Mouse (Mus musculus) 3134 (cell line): ENCODE data around the gene Tmem107.

Experiments
- DNase-seq: peaks from one replicate; pipeline ENCODE4 v3.0.0-alpha.2; 2011; ENCODE audit warnings: low spot score; ENCODE audit not compliant: insufficient read length; ENCODE audit errors: extremely low read depth

Gene Tmem107

DNA sequence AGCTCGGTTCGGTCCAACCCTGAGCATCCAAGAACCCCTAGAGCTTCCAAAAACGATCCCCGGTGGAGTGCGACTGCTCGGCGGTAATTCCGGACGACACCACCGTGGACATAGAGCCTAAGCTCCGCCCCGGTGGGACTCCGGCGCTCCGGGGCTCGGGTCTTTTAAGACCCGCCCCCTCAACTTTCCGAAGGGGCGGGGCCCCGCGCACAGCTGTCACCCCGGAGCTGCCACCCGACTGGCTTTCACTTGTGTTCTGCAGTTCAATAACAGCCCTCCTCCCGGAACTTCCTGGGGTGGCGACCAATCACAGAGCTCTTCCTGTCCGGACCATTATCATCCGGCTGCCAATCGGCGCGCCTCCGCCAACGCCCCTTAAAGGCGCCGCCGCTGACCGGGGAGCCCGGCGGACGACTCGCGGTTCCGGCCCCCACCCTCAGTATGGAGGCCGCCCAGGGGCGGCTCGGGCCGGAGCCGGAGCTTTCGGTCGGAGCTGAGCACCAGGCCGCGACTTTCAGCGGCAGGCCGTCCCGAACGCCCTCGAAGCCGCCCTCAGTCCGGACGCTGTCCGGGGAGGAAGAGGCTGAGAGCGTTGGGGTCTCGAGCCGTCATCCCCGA is 11.1 kb upstream of the Tmem107 start, which contains the start of gene Borcs6:
Borcs6 (plus strand) TSS at position 361 of the 618 bp plus-strand sequence.
- peak; percentile 99 for DNase-seq

DNA sequence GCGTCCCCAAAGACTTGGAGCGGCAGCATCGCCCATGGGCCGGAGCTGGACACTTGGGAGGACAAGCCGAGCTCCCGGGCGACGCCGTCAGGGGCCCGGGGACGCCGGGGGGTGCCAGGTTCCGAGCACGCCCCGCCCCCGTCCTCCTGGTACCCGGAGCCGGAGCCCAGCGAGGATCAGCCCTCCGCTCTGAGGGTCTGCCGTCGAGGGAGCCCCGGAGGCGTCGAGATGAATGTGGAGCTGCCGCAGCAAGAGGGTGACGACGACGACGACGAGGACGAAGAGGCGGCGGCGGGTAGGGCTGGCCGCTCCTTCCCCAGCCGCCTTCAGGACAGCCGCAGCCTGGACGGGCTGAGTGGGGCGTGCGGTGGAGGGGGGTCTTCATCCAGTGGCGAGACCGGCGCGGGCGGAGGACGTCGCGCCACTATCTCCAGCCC is 10.6 kb upstream of the Tmem107 start:
- DNase-seq = no peak

DNA sequence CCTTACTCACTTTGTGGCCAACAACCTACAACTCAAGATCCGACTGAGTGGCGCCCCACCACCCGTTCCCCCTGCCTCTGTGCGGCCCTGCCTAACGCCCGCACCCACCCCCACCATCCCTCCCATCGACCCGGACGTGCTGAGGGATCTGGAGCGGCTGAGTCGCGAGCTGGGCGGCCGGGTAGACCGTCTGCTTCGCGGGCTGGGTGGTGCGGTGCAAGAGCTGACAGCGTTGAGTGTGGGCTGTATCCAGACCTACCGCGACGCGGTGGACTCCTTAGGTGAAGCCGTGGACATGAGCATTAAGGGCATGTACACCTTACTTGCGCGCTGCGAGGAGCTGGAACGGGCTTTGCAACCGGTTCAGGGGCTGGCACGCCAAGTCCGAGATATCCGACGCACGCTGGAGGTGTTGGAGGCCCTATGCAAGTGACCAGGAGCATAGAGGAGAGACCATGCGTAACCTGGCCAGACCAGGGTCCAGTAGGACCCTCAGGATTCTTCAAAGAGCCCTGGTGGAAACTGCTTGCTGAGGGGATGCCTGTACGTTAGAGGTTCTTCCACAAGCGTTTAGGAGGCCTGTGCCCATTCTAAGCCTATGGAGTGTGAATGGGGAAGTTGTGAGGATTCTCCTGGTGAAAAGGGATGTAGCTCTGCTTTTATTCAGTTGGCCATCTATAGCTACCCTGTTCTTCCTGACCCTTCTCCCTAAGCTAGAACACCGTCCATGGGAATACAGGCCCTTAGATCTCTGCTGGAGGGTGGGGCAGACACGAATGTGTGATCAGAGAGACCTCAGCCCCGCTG is 10.0 kb upstream of the Tmem107 start:
- DNase-seq = peak; percentile 52

DNA sequence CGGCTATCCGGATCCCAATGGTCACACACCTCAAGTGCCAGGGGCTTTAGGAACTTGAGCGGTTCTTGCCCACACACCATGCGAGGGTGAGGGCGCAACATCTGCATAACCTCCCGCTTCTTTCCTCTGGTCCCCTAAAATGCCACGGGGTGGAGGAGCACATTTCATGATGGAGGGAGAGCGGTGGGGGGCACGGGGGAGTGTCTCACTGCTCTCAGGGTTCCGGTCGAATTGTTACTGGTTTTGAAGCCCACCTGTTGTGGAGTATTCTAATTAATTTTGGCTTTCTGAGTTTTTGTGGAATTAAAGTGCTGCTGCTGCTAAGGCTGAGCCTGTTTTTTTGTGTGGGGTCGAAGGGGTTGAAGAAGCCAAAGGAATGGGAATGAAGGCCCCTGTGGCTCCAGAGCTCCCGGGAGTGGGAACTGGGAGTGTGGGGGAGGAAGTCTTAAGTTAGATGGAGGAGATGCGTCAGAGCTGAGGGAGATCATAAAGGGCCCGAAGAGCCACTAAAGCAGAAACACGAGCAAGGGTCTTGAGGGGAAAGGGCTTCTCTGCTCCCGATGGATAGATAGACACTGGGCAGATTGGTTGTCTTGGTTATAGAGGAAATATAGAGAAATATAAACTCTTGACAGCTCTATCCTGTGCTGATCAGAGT is 9.2 kb upstream of the Tmem107 start:
- DNase-seq = no peak

DNA sequence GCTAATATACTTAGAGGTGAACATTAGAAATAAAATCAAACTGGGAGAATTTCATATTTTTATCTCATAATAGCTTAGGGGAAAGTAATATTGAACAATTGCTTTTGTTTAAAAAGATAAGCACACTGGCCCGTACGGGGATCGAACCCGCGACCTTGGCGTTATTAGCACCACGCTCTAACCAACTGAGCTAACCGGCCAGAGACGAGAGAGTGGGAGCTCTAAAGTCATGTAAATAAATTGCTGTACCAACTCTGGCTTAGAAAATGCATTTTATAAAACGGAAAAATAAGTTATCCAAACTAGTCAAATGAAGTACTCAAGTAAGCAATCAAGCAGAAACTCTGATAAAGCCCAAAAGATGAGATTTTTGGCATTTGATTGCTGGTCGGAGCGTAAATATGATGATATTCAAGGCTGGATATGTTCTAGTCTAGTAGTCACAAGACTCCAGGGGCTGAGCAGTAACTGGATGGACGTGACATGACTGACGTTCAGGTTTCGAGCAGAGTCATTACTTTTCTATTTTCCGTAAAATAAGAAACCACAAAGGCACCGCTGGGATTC is 8.3 kb upstream of the Tmem107 start:
- peak; percentile 66 for DNase-seq

DNA sequence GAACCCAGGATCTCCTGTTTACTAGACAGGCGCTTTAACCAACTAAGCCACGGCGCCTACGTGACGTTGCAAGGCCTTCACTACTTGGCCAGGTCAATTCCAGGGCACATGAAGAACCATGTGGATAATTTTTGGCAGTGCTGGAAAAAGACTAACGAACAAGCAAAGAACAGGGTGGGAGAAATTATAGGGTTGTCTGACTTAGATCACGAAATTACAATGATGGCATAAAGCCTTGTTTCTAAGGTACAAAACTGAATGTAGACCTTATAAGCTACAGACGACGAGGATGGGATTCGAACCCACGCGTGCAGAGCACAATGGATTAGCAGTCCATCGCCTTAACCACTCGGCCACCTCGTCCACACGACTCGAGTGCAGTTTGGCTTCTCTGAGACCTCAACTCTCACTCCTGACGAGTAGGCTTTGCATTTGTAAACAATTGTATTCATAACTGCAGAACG is 7.8 kb upstream of the Tmem107 start:
- peak; percentile 84 for DNase-seq

DNA sequence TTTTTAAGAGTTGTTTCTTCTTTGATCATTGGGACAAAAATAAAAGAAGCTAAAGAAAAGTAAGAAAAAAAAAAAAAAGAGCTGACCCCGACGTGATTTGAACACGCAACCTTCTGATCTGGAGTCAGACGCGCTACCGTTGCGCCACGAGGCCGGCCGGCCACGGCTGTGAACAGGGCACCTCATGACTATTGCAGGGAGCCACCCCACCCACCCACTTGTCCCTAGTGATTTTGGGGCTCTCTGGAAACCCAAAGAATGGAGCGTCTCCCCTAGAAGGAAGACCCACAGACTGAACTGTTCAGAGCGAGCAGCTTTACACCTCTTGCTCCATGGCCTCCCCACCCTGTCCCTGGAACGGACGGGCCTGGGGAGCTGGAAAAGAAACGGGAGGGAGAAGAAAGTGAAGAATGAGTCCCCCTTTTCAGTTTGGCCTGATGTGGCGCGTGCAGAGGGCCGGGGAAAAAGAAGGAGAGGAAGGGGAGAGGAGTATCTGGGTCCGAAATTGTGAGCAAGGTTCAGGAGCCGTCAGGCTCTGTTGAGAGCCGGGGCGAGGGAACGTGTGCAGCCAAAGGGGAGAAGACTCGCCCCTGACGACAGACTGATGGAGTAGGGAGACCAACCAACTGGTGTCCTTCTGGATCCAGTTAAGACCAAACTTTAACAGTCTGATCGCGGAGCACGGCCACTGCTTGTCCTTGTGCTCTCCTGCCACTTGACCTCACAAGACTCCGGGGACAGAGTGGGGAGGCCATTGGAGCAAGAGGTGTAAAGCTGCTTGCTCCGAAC is 7.0 kb upstream of the Tmem107 start:
- peak; percentile 84 for DNase-seq

DNA sequence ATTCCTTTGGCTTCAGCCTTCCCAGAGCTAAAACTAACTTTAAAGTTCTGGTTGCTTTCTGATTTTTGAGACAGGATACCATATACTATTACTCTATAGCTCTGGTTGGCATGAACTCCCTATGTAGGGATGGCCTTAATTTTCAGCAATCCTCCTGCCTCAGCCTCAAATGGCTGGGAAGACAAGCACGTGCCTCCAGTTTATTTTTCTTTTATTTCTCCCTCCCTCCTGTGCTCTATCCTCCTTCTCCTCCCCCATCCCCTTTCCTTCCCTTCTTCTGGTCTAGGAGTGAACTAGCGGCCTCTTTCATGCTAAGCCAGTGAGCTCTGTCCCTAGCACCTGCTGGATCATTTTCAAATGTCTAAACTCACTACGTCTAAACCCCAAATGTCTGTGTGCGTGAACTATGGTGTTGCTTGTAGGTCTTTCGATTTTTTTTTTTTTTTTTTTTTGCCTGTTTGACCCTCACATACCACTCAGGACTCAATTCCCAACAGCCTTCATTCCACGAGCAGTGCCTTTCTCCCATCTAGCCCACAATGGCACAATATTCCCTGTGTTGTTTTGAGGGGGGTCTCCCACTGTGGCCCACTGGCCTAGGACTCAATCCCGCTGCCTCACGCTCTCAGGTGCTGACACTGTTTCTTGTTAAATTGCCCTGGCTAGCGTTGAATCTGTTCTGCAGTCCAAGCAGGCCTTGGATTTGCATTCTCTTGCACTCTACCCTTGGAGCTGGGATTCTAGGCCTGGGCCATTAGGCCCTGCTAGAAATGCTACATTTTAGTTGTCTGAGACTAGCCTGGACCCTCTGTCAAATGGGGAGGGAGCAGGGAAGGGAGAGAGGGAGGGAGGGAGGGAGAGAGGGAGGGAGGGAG is 6.1 kb upstream of the Tmem107 start:
- no peak for DNase-seq

DNA sequence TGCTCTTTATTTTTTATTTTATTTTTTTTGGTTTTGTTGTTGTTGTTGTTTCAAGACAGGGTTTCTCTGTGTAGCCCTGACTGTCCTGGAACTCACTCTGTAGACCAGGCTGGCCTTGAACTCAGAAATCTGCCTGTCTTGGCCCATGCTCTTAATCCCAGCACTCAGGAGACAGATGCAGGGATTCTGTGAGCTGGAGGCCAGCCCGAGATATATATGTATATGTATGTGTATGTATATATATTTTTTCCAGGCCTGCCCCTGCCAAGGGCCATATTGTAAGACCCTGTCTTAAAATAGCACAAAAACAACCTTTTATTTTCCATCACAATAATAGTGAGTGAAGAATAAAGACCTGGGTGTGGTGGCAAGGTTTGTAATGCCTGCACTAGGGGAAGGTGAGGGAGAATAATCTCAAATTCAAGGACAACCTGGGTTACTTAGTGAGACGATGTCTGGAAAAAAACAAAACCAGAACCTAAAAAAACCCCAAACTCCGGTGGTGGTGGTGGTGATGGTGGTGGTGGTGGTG is 5.1 kb upstream of the Tmem107 start:
- DNase-seq = no peak

DNA sequence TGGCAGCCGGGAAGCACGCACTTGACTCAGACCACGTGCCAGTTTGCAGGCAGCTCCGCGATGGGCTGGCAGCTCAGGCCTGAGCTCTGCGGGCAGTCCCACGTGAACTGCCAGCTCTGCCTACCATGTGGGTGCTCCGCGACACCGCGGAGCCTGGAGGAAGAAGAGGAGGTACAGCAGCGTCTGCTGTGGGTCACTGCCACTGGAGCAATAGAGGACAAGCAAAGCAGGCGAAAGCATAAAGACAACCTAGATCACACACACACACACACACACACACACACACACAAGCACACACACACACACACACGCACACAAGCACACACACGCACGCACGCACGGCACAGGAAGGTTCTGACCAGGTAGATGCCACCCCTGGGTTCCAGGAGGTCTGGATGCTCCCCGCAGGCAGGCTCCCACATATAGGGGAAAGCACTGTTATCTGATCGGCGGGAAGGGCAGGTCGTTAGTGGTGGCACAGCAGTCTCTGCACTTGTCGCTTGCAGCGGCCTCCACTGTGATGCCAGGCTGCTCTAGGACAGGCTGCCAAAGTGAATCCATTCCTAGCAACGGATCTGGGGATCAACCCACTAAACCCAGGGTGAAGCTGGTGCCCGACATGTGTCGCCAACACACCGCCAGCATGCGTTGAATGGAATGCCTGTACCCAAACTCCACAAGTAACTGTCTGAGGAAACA is 4.3 kb upstream of the Tmem107 start:
- DNase-seq = peak; percentile 64

DNA sequence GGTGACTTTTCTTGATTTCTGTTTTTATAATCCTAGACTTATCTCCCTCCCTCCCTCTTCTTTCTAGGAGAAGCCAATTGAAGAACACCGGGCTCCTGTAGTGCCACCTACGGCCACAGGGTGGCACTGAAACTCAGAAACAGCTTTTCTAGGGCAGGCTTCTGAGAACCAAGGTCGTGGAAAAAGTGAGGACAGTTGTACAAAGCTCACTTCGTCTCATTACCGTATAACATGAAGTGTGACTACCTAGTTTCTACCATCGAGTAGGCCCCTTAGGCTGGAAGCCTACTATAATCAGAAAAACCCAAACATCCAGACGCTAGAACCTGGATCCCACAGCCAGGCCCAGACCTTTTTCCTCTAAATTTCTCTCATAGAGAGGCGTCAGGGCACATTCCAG is 3.6 kb upstream of the Tmem107 start:
- DNase-seq = peak; percentile 61

DNA sequence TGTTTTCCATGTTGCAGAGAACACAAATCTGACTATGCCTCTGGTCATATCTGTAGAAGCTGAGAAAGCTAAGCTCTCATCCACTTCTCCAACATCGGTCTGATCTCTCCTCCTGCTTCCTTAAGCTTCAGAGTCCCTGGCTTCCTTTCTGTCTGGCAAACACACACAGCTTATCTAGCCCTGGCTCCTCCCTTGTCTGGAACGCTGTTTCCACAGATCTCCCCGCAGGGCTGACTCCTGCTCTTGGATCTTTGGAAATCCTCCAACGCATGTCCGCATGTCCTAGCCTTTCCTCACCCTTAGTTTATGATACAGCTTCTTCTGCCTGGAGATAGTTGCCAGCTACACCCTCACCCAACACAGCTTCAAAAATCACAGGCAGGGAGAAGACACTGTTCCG is 3.0 kb upstream of the Tmem107 start:
- no peak for DNase-seq

DNA sequence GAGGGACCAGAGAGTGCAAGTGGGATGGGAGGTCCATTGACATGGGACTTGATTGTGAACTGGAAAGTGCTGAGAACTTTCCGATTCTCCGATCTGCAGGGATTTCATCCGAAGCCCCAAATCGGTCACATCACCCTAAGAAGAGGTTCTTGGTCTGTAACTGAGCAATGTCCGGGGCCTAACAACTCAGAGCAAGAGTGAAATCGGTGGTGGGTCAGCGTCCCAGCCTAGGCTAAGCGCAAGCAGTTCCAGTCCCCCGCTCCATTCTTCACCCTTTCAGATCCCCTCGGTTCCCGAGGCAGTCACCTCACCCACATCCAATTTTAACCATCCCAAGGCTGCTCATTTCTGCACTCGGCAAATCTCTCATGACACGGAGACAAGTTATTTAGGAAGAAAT is 513 bp upstream of the Tmem107 start:
- DNase-seq = no peak

DNA sequence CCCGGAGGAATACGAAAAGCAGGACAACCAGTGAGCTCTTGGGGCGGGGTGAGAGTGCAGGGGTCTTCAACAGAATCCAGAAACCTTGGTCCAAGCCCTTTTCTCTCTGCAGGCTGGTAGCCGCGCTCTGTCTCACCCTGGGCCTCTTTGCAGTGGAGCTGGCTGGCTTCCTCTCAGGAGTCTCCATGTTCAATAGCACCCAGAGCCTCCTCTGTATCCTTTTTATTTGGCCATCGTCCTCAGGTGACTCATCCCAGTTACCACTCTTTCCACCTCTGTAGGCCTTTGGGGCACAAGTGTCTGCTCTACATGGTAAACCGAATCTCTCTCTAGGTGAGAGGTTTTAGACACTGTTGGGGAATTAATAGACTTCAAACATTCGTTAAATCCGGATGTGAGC is 656 bp downstream of the Tmem107 start:
- no peak for DNase-seq

DNA sequence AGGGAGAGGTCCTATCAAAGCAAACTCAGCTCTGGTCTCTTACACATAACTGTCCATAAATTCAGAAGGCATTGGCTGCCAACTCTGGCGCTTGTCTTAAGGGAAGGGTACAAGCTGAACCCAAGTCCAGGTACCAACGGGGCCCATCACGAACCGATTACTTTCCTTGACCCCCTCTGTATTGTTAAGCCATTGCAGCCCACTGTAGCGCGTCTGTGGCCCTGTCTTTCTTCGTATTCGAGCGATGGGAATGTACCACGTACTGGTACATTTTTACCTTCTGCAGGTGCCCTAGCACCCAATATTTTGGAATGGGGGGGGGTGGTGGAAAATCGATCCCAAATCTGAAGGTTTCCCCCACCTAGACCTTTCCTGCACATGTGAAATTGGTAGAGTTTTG is 1.6 kb downstream of the Tmem107 start:
- no peak for DNase-seq

DNA sequence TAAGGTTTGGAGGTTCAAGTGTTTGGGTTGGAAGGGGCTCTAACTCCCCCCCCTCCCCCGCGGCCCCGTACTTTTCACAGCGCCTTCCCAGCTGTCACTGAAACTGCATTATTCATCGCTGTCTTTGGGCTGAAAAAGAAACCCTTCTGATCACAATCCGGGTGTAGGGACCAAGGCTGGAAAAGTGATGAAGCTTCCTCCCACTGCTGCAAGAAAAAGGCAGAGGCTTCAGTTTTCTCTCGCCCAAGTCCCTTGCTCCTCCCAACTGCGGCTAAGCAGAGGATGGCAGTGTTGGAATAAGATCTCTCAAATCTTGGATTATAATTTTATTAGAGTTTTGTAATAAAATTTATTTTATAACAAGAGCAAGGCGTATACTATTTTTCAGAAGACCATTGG is 2.1 kb downstream of the Tmem107 start:
- no peak for DNase-seq

DNA sequence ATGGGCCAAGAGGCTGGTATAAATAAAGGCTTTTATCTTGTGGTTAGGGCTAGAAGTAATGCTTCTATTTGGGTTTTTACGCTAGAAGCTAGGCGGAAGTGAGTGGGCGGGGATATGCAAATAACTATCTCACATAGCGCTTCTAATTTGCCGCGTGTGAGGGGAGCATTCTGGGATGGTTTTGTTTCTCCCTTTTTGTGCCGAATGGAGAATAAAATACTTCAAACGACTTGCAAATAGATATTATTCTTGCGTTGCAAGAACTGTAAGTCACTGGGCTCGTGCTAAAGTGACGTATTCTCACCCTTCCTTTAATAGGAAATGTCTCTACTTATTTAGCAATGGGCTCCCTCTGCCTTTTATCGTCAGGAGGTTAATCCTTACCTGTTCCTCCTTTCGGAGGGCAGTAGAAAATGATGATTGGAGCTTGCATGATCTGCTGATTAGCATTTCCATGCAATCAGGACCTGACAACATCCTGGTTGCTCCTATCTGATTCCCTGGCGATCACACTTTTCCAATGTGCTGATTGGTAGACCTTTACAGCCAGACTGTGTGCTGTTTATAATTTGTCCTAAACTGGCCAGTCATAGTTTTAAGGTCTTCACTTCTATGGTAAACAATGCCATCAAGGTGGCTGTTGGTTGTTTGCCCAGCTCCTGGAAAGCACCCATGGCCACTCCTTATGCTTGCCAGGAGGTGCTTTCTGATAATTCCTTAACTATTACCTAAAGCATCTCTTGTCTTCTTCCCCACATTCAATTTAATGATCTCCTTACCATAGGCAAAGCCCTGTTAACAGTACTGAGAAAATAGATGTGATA is 2.7 kb downstream of the Tmem107 start:
- DNase-seq = peak; percentile 77
